Mouse (Mus musculus) central nervous system, embryonic 18 days (tissue): ENCODE measurements around the gene Grik3. TPM values are rescaled to one million over a fixed set of nuclear protein-coding genes. Genes with fewer than 3 reads are reported as not detected.

Experiments used
- polyA plus RNA-seq: library from polyadenylated mRNA; depleted of rRNA; stranded (reverse); fragments of >200 nt; gene quantifications from 2 replicates; pipeline ENCODE4 v1.2.3, GENCODE M21; 2012; rRNA removed

Gene Grik3
- polyA plus RNA-seq, result 26.6 and 34.2 TPM in 2 replicates

GRCm38 (mm10) chr4:125490661-125491504 lies at the start of gene Grik3:
Gene Grik3, plus strand, starts transcription at chr4:125490700.

